Mouse (Mus musculus) central nervous system, embryonic 14 days (tissue): Measurements from ENCODE around the gene Aldh3a1. TPM values are rescaled to one million over a fixed set of nuclear protein-coding genes. Genes with fewer than 3 reads are reported as not detected.

Source experiments
- polyA plus RNA-seq: library from polyadenylated mRNA; depleted of rRNA; stranded (reverse); fragments of >200 nt; gene quantifications from 2 replicates; pipeline ENCODE4 v1.2.3, GENCODE M21; 2012; rRNA removed

Aldh3a1 gene
- 0.04 and 0.19 TPM in 2 replicates for polyA plus RNA-seq

DNA sequence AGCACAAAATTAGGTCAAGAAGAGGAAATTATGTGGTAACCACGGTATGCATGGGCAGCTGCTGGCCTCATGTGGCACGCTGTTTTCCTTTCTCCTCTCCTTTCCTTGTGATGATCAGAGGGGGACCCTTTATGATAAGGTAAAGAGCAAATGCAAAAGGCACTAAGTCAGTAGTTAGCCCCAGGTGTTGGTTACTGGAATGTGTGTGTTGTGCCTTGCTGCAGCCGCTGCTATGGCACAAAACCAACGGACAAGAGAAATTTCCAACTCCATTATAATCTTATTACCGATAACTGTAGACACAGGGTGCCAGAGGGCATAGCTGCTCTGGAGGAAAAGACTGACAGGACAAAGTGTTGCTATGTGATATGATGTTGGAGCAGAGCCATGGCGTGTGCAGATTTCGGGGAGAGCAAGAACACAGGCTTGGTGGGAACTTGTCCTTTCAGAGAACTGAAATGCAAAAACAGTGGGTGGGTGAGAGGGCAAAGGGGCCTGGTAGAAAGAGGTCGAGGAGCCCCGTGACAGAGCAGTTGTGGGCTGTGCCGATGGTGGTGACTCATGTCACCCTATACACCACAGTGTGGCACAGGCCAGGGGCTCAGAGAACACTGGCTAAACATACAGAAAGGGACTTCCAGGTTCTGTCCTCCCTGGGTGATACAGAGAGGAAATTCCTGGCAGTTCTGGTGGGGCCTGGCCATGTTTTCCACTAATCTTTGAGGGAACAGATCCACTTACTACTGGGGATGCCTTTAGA, at the start of gene Aldh3a1:
TSS of gene Aldh3a1 (plus strand) at position 51 of the 760 bp plus-strand sequence.

DNA sequence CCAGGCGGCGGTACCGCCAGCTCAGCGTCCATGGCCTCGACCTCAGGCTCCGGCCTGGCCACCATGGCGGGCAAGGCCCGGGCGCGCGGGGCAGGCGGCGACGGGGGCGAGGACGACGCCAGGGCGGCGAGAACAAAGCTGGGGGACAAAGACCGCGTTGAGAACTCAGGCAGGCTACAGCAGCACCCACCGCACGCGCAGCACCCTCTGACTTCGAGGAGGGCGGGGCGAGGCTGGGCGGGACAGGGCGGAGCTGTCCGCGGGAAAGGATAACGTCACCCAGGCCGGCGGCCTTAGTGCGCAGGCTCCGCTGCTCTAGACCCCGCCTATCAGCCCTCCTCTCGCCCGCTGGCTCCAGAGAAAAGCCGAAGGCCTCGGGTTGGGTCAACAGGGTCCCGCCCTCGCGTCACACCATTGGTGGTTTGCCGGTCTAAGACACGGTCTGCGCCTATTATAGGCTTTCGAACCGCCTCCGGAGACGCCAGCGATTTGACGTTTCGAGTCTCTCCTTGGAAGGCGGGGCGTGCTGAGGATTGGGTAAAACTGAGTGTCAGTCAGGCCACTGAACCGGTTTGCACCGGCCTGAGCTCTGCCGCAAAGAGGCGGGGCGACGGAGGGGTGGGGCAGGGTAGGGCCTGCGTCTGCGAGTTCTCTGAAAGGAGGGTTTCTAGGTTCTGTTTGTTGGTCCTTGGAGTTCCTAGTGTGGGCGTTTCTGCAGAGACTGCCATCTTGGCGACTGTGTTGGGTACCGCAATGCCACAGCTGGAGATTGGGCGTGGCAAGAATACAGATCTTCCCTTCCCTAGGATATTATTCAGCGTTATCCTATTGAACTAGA, 32.3 kb upstream of the Aldh3a1 start, which contains the start of gene Usp22:
TSS of gene Usp22 (minus strand) at position 235 of the 838 bp plus-strand sequence.

GRCm38 (mm10) chr11:61266551-61267533, 59.5 kb downstream of the Aldh3a1 start, which contains the start of gene Aldh3a2:
Gene Aldh3a2 (minus strand): TSS chr11:61267464.

Other genes with a start within 250 kb of the Aldh3a1 start
- 3.2 and 4.9 TPM in 2 replicates for gene Kcnj12, start 185.0 kb upstream of the Aldh3a1 start, polyA plus RNA-seq
- gene Tnfrsf13b, start 80.8 kb upstream of the Aldh3a1 start, polyA plus RNA-seq = 1.9 and 2.3 TPM in 2 replicates
- gene Usp22, start 32.5 kb upstream of the Aldh3a1 start, polyA plus RNA-seq = 242 and 252 TPM in 2 replicates
- 33.2 and 33.3 TPM in 2 replicates for gene Aldh3a2, start 59.9 kb downstream of the Aldh3a1 start, polyA plus RNA-seq
- gene Slc47a2, start 135.3 kb downstream of the Aldh3a1 start, polyA plus RNA-seq = 0.02 and 0.10 TPM in 2 replicates
- 0.29 and 0.36 TPM in 2 replicates for gene Slc47a1, start 170.8 kb downstream of the Aldh3a1 start, polyA plus RNA-seq
- gene Rnf112, start 246.6 kb downstream of the Aldh3a1 start, polyA plus RNA-seq = 67.9 TPM in 2 replicates